Mouse (Mus musculus) forebrain, postnatal 0 days (tissue): Measurements from ENCODE around the gene Gramd4. TPM values are rescaled to one million over a fixed set of nuclear protein-coding genes. Genes with fewer than 3 reads are reported as not detected.

Experiments used
- ATAC-seq: fragments of 200-750 bp; cut with Nextera tagmentation; 2 replicates; pipeline ENCODE4 v1.8.0; 2017; ENCODE audit warnings: mild to moderate bottlenecking, moderate library complexity
- DNase-seq: peaks from one replicate; pipeline ENCODE4 v3.0.0-alpha.2; 2015
- H3K27ac ChIP-seq: fragments of 300-500 bp; sonication (generic); 2 replicates; pipeline ENCODE4 v1.5.1; 2014; ENCODE audit warnings: low read depth, mild to moderate bottlenecking, antibody characterized with exemption, low read length, moderate library complexity, mixed read lengths
- H3K27me3 ChIP-seq: fragments of 300-500 bp; sonication (generic); 2 replicates; pipeline ENCODE4 v1.6.1; 2014; ENCODE audit warnings: mild to moderate bottlenecking, low read length, mixed read lengths; ENCODE audit not compliant: insufficient read depth
- H3K36me3 ChIP-seq: fragments of 300-500 bp; sonication (generic); 2 replicates; pipeline ENCODE4 v1.6.1; 2014; ENCODE audit warnings: mild to moderate bottlenecking, moderate library complexity; ENCODE audit not compliant: insufficient read depth
- H3K4me1 ChIP-seq: fragments of 300-500 bp; sonication (generic); 2 replicates; pipeline ENCODE4 v1.6.1; 2014; ENCODE audit warnings: antibody characterized with exemption; ENCODE audit not compliant: insufficient read depth
- H3K4me2 ChIP-seq: fragments of 300-500 bp; sonication (generic); 2 replicates; pipeline ENCODE4 v1.6.1; 2014; ENCODE audit warnings: low read depth, mild to moderate bottlenecking, moderate library complexity
- H3K4me3 ChIP-seq: fragments of 300-500 bp; sonication (generic); 2 replicates; pipeline ENCODE4 v1.5.1; 2014; ENCODE audit warnings: low read depth, low read length, mixed read lengths
- H3K9ac ChIP-seq: fragments of 300-500 bp; sonication (generic); 2 replicates; pipeline ENCODE4 v1.6.1; 2014; ENCODE audit warnings: mild to moderate bottlenecking
- H3K9me3 ChIP-seq: fragments of 300-500 bp; sonication (generic); 2 replicates; pipeline ENCODE4 v1.6.1; 2016; ENCODE audit warnings: low read length
- CTCF ChIP-seq: sonication (generic); IDR thresholded peaks from 2 replicates; pipeline ENCODE4 v1.5.1; 2016; ENCODE audit warnings: antibody characterized with exemption, control low read depth, low read depth
- WGBS: fragments of 180-500 bp; shearing (Covaris S2); extraction: QIAGEN DNeasy Blood & Tissue Kit; methylation state at CpG from one replicate; pipeline ENCODE4 v1.1.7; 2014; 5-methylcytosine and 5-hydroxymethylcytosine counted together
- polyA plus RNA-seq: library from polyadenylated mRNA; unstranded; fragments of >200 nt; fragmentation: Nextera tagmentation; extraction: Ambion mirVana; gene quantifications from 2 replicates; pipeline ENCODE4 v1.2.1, GENCODE M21; 2015
- total RNA-seq: library from RNA; depleted of rRNA; stranded (reverse); fragments of >200 nt; gene quantifications from 2 replicates; pipeline ENCODE4 v1.2.3, GENCODE M21; 2014

The Gramd4 gene
- total and polyA plus RNA-seq, 2 experiments from 2014 or later: 28.8 to 57.0 TPM

DNA sequence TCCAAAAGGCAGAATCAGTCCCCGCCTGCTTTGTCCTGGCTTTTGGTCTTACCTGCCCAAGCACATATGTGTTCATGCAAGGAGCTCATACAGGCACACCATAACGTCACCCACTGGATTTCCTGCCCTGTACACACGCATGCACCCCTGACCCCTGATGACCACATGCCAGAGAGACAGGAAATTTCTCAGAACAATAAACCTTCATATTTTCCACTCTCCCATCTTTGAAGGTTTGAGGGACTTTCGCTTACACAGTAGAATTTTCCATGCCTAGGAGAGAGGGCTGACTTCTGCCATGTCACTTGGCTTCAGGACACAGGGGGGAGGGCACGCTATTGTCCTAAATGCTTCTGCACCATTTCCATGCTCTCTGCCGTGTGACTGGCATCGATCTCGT lies 37.5 kb upstream of the Gramd4 start:
- H3K9me3 ChIP-seq: no peaks in the 10 kb centered on the region
- DNase-seq: no peak
- H3K4me1 ChIP-seq: no peaks in the 10 kb centered on the region
- H3K36me3 ChIP-seq: no peaks in the 10 kb centered on the region
- no peak for ATAC-seq
- H3K27me3 ChIP-seq: no peaks in the 10 kb centered on the region
- no peak for TF ChIP-seq CTCF
- H3K4me3 ChIP-seq: no peak overlapping the region
- H3K9ac ChIP-seq: no peak overlapping the region
- no peak overlapping the region for H3K27ac ChIP-seq
- WGBS: 75% methylated on average over 8 of the region's 8 CpGs
- no peak overlapping the region for H3K4me2 ChIP-seq

- Histone ChIP-seq H3K4me3 (no peak overlapping the region), H3K27ac (no peak overlapping the region), H3K4me2 (no peak overlapping the region), H3K9ac (no peak overlapping the region), H3K9me3 (no peaks in the 10 kb centered on the region), H3K27me3 (no peaks in the 10 kb centered on the region), H3K36me3 (no peaks in the 10 kb centered on the region), H3K4me1 (no peaks in the 10 kb centered on the region)
- DNase-seq (no peak), ATAC-seq (no peak)
- no peak for TF ChIP-seq CTCF
- WGBS: 86% methylated on average over 9 of the region's 9 CpGs
Observed at GRCm38 (mm10) chr15:86021301-86021700, 36.2 kb upstream of the Gramd4 start.

DNA sequence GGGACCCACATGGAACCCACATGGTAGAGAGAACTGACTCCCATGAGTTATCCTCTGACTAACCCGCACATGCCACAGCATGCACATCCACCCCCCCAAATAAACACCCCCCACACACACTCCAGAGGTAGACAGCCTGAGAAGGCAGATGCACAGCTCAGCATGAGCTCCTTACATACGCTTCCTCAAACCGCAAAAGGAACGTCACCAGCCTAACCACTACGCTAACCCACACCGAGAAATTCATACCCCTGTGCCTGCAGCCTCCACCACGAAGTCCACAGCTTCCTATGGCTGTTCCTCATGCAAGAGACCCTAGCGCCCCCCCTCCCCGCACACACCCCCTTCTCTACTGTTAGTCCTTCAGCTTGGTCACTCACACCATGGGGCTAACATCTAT lies 35.5 kb upstream of the Gramd4 start:
- no peak for TF ChIP-seq CTCF
- WGBS: 77% methylated on average over 9 of the region's 9 CpGs
- no peak for DNase-seq
- Histone ChIP-seq H3K4me3 (no peak overlapping the region), H3K36me3 (no peaks in the 10 kb centered on the region), H3K27me3 (no peaks in the 10 kb centered on the region), H3K9ac (no peak overlapping the region), H3K4me2 (no peak overlapping the region), H3K27ac (no peak overlapping the region), H3K9me3 (no peaks in the 10 kb centered on the region), H3K4me1 (no peaks in the 10 kb centered on the region)
- no peak for ATAC-seq

DNA sequence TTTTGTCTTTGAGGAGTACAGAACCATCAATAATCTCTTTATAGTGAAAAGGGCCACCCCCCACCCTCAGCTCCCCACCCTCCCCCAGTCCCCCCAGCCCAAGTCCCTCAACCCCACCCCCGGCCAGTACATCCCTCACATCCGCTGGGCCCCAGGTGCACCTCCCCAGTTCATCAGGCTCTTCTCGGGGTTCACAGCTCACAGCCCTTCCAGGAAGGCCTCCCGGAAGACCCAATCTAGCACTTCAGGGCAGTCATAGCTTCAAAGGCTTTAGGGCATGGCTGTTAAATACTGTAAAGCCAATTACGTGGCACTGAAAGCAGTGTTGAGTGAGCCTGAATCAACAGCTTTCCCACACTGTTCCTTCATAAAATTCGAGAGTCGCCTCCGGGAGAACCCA lies 29.6 kb upstream of the Gramd4 start:
- Histone ChIP-seq H3K27me3 (no peaks in the 10 kb centered on the region), H3K9me3 (no peaks in the 10 kb centered on the region), H3K27ac (no peak overlapping the region), H3K4me3 (no peak overlapping the region), H3K9ac (no peak overlapping the region), H3K4me1 (no peaks in the 10 kb centered on the region), H3K36me3 (no peaks in the 10 kb centered on the region), H3K4me2 (no peak overlapping the region)
- ATAC-seq (no peak), DNase-seq (no peak)
- WGBS: 72% methylated on average over 8 of the region's 8 CpGs
- TF ChIP-seq CTCF: no peak

DNA sequence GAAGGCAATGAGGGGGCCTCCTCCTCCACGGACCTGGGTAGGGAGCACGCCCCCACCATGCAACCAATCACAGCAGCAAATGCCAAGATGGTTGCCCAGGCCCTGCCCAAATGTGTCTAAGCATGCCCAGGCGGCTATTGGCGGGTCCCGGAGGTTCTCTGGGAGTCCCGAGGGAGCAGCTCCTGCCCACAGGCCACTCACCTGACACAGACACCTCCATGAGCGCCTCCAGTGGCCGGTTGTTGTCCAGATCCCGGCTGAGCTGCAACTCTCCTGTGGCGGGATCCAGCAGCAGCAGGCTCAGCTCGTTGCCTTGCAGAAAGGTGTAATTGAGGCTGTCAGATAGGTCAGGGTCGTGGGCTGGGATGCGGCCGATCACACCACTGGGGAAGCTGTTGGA lies 27.5 kb upstream of the Gramd4 start:
- 0 out of 2 replicates have a peak, but pooled peaks have one; percentile 7 for TF ChIP-seq CTCF
- no peak for ATAC-seq
- H3K9ac ChIP-seq: no peak overlapping the region

DNA sequence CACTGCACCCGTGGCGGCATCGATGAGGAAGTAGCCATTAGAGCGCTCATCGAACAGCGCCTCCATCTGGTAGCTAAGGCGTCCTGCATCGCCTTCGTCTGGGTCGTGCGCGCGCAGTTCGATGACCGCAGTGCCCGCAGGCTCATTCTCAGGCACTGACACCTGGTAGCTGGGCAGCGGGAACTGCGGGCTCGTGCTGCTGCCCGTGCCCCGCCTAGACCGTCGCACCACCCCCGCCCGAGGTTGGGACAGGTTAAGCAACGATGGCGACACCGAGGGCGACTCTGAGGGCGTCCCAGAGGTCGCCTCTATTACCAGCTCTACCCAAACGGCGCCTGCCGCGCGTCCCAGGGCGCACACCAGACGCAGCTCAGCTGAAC lies 24.7 kb upstream of the Gramd4 start:
- H3K36me3 ChIP-seq: no peaks in the 10 kb centered on the region
- H3K4me3 ChIP-seq: peak overlapping the region; percentile 54
- H3K27ac ChIP-seq: no peak overlapping the region
- ATAC-seq: no peak
- H3K4me1 ChIP-seq: peaks cover 3% of the 10 kb centered on the region; the same call in 1 of the 2 replicates
- 1% methylated on average over 38 of the region's 38 CpGs for WGBS
- H3K9ac ChIP-seq: peak overlapping the region; percentile 35; the same call in 1 of the 2 replicates
- DNase-seq: peak; percentile 74
- TF ChIP-seq CTCF: peak; percentile 79
- peak overlapping the region; percentile 85 for H3K4me2 ChIP-seq
- H3K27me3 ChIP-seq: peaks cover 6% of the 10 kb centered on the region; the same call in 1 of the 2 replicates
- no peaks in the 10 kb centered on the region for H3K9me3 ChIP-seq

More for the DNA sequence above, 27.5 kb upstream of the Gramd4 start:
- Histone ChIP-seq H3K4me2 (peak overlapping the region; percentile 11; the same call in 1 of the 2 replicates), H3K36me3 (no peaks in the 10 kb centered on the region), H3K9me3 (no peaks in the 10 kb centered on the region), H3K4me1 (peaks cover 3% of the 10 kb centered on the region; the same call in 1 of the 2 replicates), H3K27ac (no peak overlapping the region), H3K4me3 (no peak overlapping the region), H3K27me3 (peaks cover 6% of the 10 kb centered on the region; the same call in 1 of the 2 replicates)
- 72% methylated on average over 14 of the region's 14 CpGs for WGBS
- no peak for DNase-seq

DNA sequence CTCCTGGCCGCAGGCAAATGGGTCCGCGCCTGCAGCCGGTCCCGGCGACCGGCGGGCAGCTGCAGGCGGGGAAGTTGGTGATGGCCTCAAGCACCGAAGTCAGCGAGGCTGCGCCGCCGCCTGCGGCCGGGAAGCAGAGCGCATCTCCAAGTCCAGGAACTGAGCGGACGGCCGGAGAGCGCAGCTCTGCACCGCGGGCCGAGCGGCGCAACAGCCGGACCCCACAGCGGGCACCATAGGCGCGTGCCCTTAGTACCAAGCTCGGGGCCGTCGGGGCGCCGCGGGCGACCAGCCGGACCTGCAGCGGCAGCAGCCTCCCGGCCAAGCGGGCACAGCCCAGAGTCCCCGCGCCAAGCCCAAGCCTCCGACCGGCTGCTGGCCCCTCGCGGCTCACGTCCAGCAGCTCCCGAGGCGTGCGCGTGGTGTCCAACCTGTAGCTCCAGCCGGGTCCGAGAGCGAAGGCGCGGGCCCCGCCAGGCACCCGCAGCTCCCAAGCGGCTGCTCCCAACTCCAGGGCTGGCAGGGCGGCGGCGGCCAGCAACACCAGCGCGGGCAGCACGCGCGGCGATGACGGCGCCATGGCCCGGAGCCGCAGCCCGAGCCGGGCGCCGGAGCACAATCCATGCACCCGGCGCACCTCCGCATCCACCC lies 24.2 kb upstream of the Gramd4 start, which contains the start of gene Celsr1:
Gene Celsr1 (minus strand): TSS at position 587 of the 651 bp plus-strand sequence.
- H3K4me1 ChIP-seq: peaks cover 3% of the 10 kb centered on the region; the same call in 1 of the 2 replicates

More for the DNA sequence above, 24.2 kb upstream of the Gramd4 start, which contains the start of gene Celsr1:
- H3K4me2 ChIP-seq: peak within 1 kb of the TSS; percentile 85
- H3K9ac ChIP-seq: peak within 1 kb of the TSS; percentile 35
- peaks cover 6% of the 10 kb centered on the region; the same call in 1 of the 2 replicates for H3K27me3 ChIP-seq
- ATAC-seq (peak; percentile 32), DNase-seq (peak; percentile 35)
- 1% methylated on average over 67 of the region's 80 CpGs for WGBS
- no peaks in the 10 kb centered on the region for H3K9me3 ChIP-seq
- H3K27ac ChIP-seq: peak within 1 kb of the TSS; percentile 30
- TF ChIP-seq CTCF: no peak
- peak within 1 kb of the TSS; percentile 54 for H3K4me3 ChIP-seq
- no peaks in the 10 kb centered on the region for H3K36me3 ChIP-seq
